Mouse (Mus musculus) heart, embryonic 15.5 days (tissue): ENCODE data around the gene Evx2. TPM values are rescaled to one million over a fixed set of nuclear protein-coding genes. Genes with fewer than 3 reads are reported as not detected.
A peak's percentile ranks its signal among the peaks of the same experiment; 100 is the strongest.

Experiments
- ATAC-seq: fragments of 200-750 bp; cut with Nextera tagmentation; replicated peaks from 2 replicates; pipeline ENCODE4 v1.8.0; 2017; ENCODE audit warnings: low read depth, moderate TSS enrichment; ENCODE audit not compliant: insufficient number of reproducible peaks, insufficient read depth, low FRiP score
- H3K27ac ChIP-seq: fragments of 300-500 bp; sonication (generic); 2 replicates; pipeline ENCODE4 v1.5.1; 2015; ENCODE audit warnings: mild to moderate bottlenecking, inconsistent platforms
- H3K27me3 ChIP-seq: fragments of 300-500 bp; sonication (generic); 2 replicates; pipeline ENCODE4 v1.6.1; 2015; ENCODE audit warnings: inconsistent platforms
- H3K36me3 ChIP-seq: fragments of 300-500 bp; sonication (generic); 2 replicates; pipeline ENCODE4 v1.6.1; 2015; ENCODE audit warnings: mild to moderate bottlenecking, inconsistent platforms
- H3K4me1 ChIP-seq: fragments of 300-500 bp; sonication (generic); replicated peaks from 2 replicates; pipeline ENCODE4 v1.6.1; 2015; ENCODE audit warnings: inconsistent platforms
- H3K4me2 ChIP-seq: fragments of 300-500 bp; sonication (generic); 2 replicates; pipeline ENCODE4 v1.6.1; 2015; ENCODE audit warnings: inconsistent platforms, mild to moderate bottlenecking, moderate library complexity
- H3K4me3 ChIP-seq: fragments of 300-500 bp; sonication (generic); 2 replicates; pipeline ENCODE4 v1.5.1; 2015; ENCODE audit warnings: mild to moderate bottlenecking, inconsistent platforms
- H3K9ac ChIP-seq: fragments of 300-500 bp; sonication (generic); 2 replicates; pipeline ENCODE4 v1.6.1; 2015; ENCODE audit warnings: mild to moderate bottlenecking, inconsistent platforms
- H3K9me3 ChIP-seq: fragments of 300-500 bp; sonication (generic); replicated peaks from 2 replicates; pipeline ENCODE4 v1.6.1; 2016; ENCODE audit warnings: inconsistent platforms
- WGBS: fragments of 180-500 bp; shearing (Covaris S2); methylation state at CpG from one replicate; pipeline ENCODE4 v1.1.7; 2015; ENCODE audit warnings: mixed read lengths; 5-methylcytosine and 5-hydroxymethylcytosine counted together
- polyA plus RNA-seq: library from polyadenylated mRNA; unstranded; fragments of >200 nt; fragmentation: Nextera tagmentation; extraction: Ambion mirVana; gene quantifications from 2 replicates; pipeline ENCODE4 v1.2.1, GENCODE M21; 2015

The Evx2 gene
- polyA plus RNA-seq, 1 experiment from 2014 or later, result not detected

GRCm38 (mm10) chr2:74669230-74669578 lies 9.8 kb upstream of the Evx2 start:
- H3K9me3 ChIP-seq, result no peaks in the 10 kb centered on the region
- H3K27ac ChIP-seq, result no peak overlapping the region
- 4% methylated on average over 3 of the region's 3 CpGs for WGBS
- no peak for ATAC-seq
- no peak overlapping the region for H3K4me2 ChIP-seq
- no peak overlapping the region for H3K4me3 ChIP-seq
- H3K27me3 ChIP-seq, result peaks cover 95% of the 10 kb centered on the region
- H3K9ac ChIP-seq, result no peak overlapping the region
- no peaks in the 10 kb centered on the region for H3K36me3 ChIP-seq
- H3K4me1 ChIP-seq, result peaks cover 18% of the 10 kb centered on the region

DNA sequence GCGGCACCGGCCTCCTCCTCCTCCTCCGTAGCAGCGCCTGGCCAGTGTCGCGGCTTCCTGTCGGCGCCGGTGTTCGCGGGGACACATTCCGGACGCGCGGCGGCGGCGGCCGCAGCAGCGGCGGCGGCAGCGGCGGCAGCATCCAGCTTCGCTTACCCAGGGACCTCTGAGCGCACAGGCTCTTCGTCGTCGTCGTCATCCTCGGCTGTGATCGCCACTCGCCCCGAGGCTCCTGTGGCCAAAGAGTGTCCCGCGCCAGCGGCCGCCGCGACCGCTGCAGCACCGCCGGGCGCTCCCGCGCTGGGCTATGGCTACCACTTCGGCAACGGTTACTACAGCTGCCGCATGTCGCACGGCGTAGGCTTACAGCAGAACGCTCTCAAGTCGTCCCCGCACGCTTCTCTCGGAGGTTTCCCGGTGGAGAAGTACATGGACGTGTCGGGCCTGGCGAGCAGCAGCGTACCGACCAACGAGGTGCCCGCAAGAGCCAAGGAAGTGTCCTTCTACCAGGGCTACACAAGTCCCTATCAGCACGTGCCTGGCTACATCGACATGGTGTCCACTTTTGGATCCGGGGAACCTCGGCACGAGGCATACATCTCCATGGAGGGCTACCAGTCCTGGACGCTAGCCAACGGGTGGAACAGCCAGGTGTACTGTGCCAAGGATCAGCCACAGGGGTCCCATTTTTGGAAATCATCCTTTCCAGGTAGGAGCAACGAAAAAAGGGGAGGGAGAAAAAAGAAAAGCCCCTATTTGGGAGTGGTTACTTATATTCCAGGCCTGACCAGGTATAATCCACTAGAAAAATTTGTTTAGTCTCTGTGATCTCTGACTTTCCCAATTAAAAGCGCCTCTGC lies 9.2 kb upstream of the Evx2 start:
- Histone ChIP-seq H3K4me2 (peak overlapping the region; percentile 73), H3K36me3 (no peaks in the 10 kb centered on the region), H3K9ac (0 out of 2 replicates have a peak overlapping the region, but pooled peaks have one; percentile 18), H3K27ac (no peak overlapping the region), H3K4me1 (peaks cover 18% of the 10 kb centered on the region), H3K4me3 (peak overlapping the region; percentile 45), H3K9me3 (no peaks in the 10 kb centered on the region), H3K27me3 (peaks cover 95% of the 10 kb centered on the region)
- peak; percentile 32; the same call in 1 of the 2 replicates for ATAC-seq
- under 1% methylated on average over 60 of the region's 74 CpGs for WGBS

- H3K4me2 ChIP-seq, result peak within 1 kb of the TSS; percentile 73
- 0 out of 2 replicates have a peak within 1 kb of the TSS, but pooled peaks have one; percentile 18 for H3K9ac ChIP-seq
- peak within 1 kb of the TSS; percentile 45 for H3K4me3 ChIP-seq
- 1% methylated on average over 42 of the region's 51 CpGs for WGBS
- no peaks in the 10 kb centered on the region for H3K9me3 ChIP-seq
- peaks cover 95% of the 10 kb centered on the region for H3K27me3 ChIP-seq
- peak; percentile 65 for ATAC-seq
- H3K4me1 ChIP-seq, result peaks cover 18% of the 10 kb centered on the region
- no peaks in the 10 kb centered on the region for H3K36me3 ChIP-seq
- no peak within 1 kb of the TSS for H3K27ac ChIP-seq
Observed at GRCm38 (mm10) chr2:74667842-74668357, 8.5 kb upstream of the Evx2 start, which contains the start of gene Hoxd13. Gene Hoxd13, plus strand, starts transcription at chr2:74668310.

DNA sequence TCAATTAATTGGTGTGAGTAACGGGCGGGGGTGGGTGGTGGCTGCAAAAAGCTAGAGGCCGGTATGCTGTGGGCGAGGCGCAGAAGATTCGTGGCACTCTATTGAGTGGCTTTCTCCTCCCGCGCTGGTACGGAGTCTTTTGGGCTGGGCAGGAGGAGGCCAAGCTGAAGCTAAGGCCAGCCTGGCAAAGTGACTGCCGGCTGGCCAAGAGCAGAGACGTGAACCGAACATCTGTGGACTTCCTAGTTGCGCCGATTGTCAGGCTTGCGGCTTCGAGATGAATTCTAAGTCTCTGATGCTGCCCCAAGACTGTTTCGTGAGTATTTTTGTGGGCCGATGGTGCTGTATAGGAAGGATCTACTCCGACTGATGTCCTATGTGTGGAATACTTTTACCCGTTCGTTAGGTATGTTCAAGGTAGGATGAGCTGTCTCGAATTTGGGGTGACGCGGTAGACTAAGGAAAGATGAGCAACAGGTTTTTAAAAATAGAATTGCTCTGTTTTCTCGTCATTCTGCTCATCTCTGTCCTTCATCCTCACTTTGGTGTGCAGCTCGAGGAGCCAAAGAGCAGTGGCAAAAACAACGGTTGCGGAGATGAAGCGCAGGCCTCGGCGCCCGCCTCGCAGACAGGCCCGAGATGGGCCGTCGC lies 8.0 kb upstream of the Evx2 start:
- Histone ChIP-seq H3K36me3 (no peaks in the 10 kb centered on the region), H3K4me1 (peaks cover 13% of the 10 kb centered on the region), H3K27me3 (peaks cover 95% of the 10 kb centered on the region), H3K4me3 (peak overlapping the region; percentile 45), H3K27ac (no peak overlapping the region), H3K9ac (no peak overlapping the region), H3K9me3 (no peaks in the 10 kb centered on the region), H3K4me2 (peak overlapping the region; percentile 73)
- WGBS, result 3% methylated on average over 36 of the region's 36 CpGs
- ATAC-seq, result no peak

DNA sequence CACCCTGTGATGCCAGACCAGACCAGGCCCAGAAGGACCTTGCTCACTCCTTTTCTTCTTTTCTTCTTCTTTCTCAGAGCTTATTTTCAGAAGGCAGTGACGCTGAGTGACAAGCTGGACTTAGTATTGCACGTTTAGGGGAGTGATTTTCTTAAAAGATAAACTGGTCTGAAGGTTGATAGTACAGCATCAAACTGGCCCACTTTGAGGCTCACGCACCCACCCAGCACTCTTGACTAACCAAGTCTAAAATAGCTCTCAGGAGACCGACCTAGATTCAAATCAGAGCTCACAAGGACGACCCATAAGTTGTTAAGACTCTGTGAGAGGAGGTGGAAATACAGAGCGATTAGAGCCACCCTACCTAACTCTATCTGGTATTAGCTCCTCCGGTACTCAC lies 7.1 kb upstream of the Evx2 start:
- WGBS, result 4% methylated on average over 7 of the region's 7 CpGs
- Histone ChIP-seq H3K4me3 (no peak overlapping the region), H3K9ac (no peak overlapping the region), H3K27ac (no peak overlapping the region), H3K36me3 (no peaks in the 10 kb centered on the region), H3K9me3 (no peaks in the 10 kb centered on the region), H3K27me3 (peaks cover 95% of the 10 kb centered on the region), H3K4me1 (peaks cover 16% of the 10 kb centered on the region), H3K4me2 (no peak overlapping the region)
- ATAC-seq, result no peak

DNA sequence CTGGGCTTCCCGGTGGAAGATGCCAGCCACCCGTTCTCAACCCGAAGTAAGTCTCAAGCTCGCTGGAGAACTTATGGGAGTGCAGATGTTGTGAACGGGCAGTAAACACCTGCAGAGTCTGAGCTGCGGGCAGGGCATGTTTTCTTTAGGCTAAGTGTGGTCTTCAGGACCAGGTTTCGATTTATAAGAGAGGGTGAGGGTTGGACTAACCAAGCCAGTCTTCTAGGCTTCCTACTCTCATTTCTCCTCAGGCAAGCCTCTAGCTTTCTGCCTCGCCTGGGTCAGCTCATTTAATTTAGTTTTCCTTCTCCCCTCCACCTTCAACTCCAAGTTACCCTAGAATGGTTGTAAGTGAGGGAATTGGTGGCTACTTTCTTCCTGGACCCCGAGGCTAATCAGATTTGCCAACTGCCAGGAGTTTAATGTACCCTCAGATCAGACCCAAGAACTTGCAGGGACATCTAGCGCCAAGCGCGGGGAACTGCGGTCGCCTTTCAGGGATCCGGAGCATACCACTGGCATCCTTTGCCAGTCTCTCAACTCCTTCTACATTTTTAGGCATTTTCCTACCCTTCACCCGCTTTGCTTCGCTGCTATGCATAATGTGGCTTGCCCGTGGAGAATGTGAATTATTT lies 4.1 kb upstream of the Evx2 start:
- no peaks in the 10 kb centered on the region for H3K36me3 ChIP-seq
- no peak overlapping the region for H3K4me2 ChIP-seq
- no peak overlapping the region for H3K9ac ChIP-seq
- no peak overlapping the region for H3K4me3 ChIP-seq
- H3K27ac ChIP-seq, result no peak overlapping the region
- H3K27me3 ChIP-seq, result peaks cover 97% of the 10 kb centered on the region
- WGBS, result 4% methylated on average over 18 of the region's 18 CpGs
- no peaks in the 10 kb centered on the region for H3K9me3 ChIP-seq
- ATAC-seq, result no peak
- peaks cover 24% of the 10 kb centered on the region for H3K4me1 ChIP-seq

DNA sequence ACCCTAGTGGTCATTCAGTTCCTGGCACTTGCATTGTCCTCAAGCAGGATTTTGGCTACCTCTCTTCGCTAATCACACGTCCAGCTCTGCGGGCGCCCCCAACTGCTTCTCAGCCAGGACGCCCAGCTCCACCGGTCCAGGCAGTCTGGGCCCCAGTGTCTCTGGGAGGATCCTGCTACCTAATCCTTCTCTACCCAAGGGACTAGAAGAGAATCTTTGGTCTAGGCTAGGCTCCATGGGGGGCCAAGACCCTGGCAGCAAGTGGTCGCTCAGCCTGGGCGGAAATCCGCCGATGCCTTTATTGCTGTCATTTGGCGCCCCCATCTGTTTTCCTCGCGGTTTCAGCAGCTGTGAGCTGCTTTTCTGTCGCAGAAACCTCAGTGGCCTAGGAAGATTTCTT lies 2.3 kb upstream of the Evx2 start:
- under 1% methylated on average over 14 of the region's 14 CpGs for WGBS
- Histone ChIP-seq H3K36me3 (no peaks in the 10 kb centered on the region), H3K4me1 (peaks cover 20% of the 10 kb centered on the region), H3K9ac (no peak overlapping the region), H3K27me3 (peaks cover 98% of the 10 kb centered on the region), H3K4me3 (0 out of 2 replicates have a peak overlapping the region, but pooled peaks have one; percentile 19), H3K9me3 (no peaks in the 10 kb centered on the region), H3K27ac (no peak overlapping the region), H3K4me2 (peak overlapping the region; percentile 47)
- ATAC-seq, result no peak

DNA sequence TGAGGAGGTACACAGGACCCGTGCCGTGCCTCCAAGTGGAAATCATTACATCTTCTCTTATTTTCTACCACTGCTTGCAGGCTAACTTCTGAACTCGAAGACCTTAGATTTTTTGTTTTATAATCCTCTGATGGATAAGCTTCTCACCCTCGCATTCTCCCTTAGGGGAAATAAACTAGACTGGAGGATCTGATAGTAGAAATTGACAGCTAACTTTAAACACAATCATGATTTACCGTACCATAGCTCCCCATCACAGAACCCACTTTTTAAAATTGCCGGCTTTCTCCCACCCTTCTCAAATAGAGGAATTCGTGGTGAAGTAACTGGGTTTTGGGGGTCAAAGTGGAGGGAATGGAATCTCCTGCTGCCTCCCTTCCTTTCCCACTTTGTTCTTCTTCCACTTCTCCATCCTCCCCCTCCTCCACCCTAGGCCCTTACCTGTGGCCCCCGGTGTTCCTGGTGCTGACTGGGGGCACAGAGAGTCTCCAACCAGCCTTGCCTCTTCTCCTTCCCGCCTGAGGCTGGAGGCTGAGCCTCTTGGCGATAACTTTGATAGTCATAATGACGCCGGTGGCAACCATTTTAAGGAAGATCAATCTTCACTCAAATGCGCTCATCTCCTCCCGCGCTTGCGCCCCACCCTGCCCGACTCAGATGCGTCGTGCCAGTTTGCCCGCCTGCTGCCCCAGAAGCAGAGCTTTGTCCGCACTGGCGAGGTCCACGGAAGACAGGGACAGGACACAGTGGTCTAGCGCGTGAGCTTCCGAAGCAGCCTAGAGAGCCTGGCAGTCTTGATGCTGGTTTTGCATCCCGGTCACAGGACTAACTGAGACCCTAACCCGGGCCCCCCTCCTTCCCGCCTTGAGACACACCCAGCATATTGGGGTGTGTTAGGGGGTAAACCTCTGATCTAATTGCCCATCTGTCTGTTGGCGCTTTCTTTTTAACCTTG lies 1.3 kb upstream of the Evx2 start:
- peaks cover 24% of the 10 kb centered on the region for H3K4me1 ChIP-seq
- H3K9me3 ChIP-seq, result no peaks in the 10 kb centered on the region
- ATAC-seq, result no peak
- H3K9ac ChIP-seq, result no peak overlapping the region
- H3K36me3 ChIP-seq, result no peaks in the 10 kb centered on the region
- 0 out of 2 replicates have a peak overlapping the region, but pooled peaks have one; percentile 8 for H3K4me3 ChIP-seq
- H3K4me2 ChIP-seq, result no peak overlapping the region
- no peak overlapping the region for H3K27ac ChIP-seq
- WGBS, result 3% methylated on average over 30 of the region's 30 CpGs
- peaks cover 98% of the 10 kb centered on the region for H3K27me3 ChIP-seq

GRCm38 (mm10) chr2:74658667-74659371 lies 538 bp downstream of the Evx2 start:
- no peaks in the 10 kb centered on the region for H3K36me3 ChIP-seq

More at GRCm38 (mm10) chr2:74658667-74659371, 538 bp downstream of the Evx2 start:
- H3K27ac ChIP-seq, result no peak overlapping the region
- H3K9ac ChIP-seq, result no peak overlapping the region
- peaks cover 28% of the 10 kb centered on the region for H3K4me1 ChIP-seq
- no peak overlapping the region for H3K4me2 ChIP-seq
- ATAC-seq, result no peak
- WGBS, result 2% methylated on average over 47 of the region's 47 CpGs
- peaks cover 99% of the 10 kb centered on the region for H3K27me3 ChIP-seq
- no peak overlapping the region for H3K4me3 ChIP-seq
- no peaks in the 10 kb centered on the region for H3K9me3 ChIP-seq
